Mouse (Mus musculus): Measurements from ENCODE around the gene Eif2b4. TPM values are rescaled to one million over a fixed set of nuclear protein-coding genes. Genes with fewer than 3 reads are reported as not detected.
"Not testable (repeated sequence)": the region's sequence is repeated elsewhere in the genome, so short reads cannot be mapped to it uniquely, and the experiment has no call there.

Eif2b4 gene
- polyA plus RNA-seq, 1 experiment from 2014 or later, result 58.0 TPM

DNA sequence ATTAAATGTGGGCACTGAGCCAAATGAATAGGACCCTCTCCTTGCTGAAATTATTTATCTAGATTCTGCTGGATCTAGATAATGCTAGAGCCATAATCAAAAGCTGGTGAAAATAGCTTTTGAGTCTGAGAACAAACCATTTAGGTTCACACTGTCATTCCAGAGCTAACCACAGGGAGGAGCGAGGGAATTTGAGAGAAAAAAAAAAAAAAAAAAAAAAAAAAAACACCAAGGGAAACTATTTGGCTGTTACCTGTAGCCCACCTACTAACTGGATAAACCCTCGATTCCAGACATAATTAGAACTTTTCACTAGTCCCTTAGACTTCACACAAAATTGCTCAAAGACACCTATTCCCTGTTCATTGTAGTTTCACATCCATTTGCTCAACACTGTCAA, 25.8 kb upstream of the Eif2b4 start:
- H3K4me3 ChIP-seq (replicated peaks), result peak overlapping the region; percentile 94
- no peak for ATAC-seq
- H3K9me3 ChIP-seq, result no peaks in the 10 kb centered on the region
- no peak overlapping the region for H3K27ac ChIP-seq
- H3K4me1 ChIP-seq (replicated peaks), result peaks cover 4% of the 10 kb centered on the region; the same call in 1 of the 2 replicates
- no peak overlapping the region; the same call in 1 of the 2 replicates for H3K9ac ChIP-seq
- 4% methylated on average over 2 of the region's 2 CpGs for WGBS
- peak overlapping the region; percentile 75 for H3K4me2 ChIP-seq (replicated peaks)
- no peaks in the 10 kb centered on the region for H3K27me3 ChIP-seq (replicated peaks)
- no peaks in the 10 kb centered on the region for H3K36me3 ChIP-seq

DNA sequence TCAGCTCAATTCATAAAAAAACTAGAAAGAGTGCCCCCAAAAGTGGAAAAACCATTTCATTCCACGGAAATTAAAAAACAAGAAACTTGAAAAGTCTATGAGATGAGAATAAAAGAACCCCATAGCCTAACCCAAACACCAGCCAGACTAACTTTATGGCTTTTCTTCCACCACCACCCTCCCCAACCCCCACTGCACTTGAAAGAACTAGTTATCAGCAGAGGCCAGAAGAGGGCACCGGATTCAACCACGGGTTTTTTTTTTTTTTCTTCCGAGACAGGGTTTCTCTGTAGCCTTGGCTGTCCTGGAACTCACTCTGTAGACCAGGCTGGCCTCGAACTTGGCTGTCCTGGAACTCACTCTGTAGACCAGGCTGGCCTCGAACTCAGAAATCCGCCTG, 25.1 kb upstream of the Eif2b4 start:
- no peak overlapping the region for H3K27ac ChIP-seq
- H3K27me3 ChIP-seq (replicated peaks), result no peaks in the 10 kb centered on the region
- ATAC-seq, result no peak
- no peak overlapping the region for H3K4me3 ChIP-seq (replicated peaks)
- no peaks in the 10 kb centered on the region for H3K36me3 ChIP-seq
- H3K4me2 ChIP-seq (replicated peaks), result no peak overlapping the region
- WGBS, result 54% methylated on average over 7 of the region's 7 CpGs
- no peak overlapping the region for H3K9ac ChIP-seq
- no peaks in the 10 kb centered on the region for H3K9me3 ChIP-seq
- peaks cover 4% of the 10 kb centered on the region; the same call in 1 of the 2 replicates for H3K4me1 ChIP-seq (replicated peaks)

DNA sequence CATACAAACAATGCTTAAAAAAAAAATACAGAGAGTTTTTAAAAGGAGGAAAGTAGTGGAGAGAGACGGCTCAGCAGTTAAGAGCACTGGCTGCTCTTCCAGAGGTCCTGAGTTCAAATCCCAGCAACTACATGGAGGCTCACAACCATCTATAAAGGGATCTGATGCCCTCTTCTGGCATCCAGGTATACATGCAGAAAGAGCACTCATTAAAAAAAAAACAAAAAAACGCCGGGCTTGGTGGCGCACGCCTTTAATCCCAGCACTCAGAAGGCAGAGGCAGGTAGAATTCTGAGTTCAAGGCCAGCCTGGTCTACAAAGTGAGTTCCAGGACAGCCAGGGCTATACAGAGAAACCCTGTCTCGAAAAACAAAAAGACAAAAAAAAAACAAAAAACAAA, 23.3 kb upstream of the Eif2b4 start:
- H3K9me3 ChIP-seq; H3K27ac ChIP-seq; H3K27me3 ChIP-seq (replicated peaks); H3K4me2 ChIP-seq (replicated peaks); H3K36me3 ChIP-seq; ATAC-seq; H3K4me3 ChIP-seq (replicated peaks); H3K4me1 ChIP-seq (replicated peaks); H3K9ac ChIP-seq: not testable (repeated sequence)
- WGBS, result 90% methylated on average over 6 of the region's 6 CpGs

GRCm38 (mm10) chr5:31204421-31204820, 11.2 kb upstream of the Eif2b4 start:
- Histone ChIP-seq H3K9me3 (0 out of 2 replicates have a peak, but pooled peaks cover 4% of the 10 kb centered on the region), H3K4me3 (replicated peaks) (no peak overlapping the region), H3K4me1 (replicated peaks) (peaks cover 16% of the 10 kb centered on the region), H3K36me3 (peaks cover 44% of the 10 kb centered on the region), H3K27me3 (replicated peaks) (no peaks in the 10 kb centered on the region), H3K9ac (no peak overlapping the region), H3K27ac (no peak overlapping the region), H3K4me2 (replicated peaks) (no peak overlapping the region)
- 93% methylated on average over 6 of the region's 6 CpGs for WGBS
- ATAC-seq, result no peak

GRCm38 (mm10) chr5:31203866-31204265, 10.6 kb upstream of the Eif2b4 start:
- H3K36me3 ChIP-seq, result peaks cover 48% of the 10 kb centered on the region
- no peak for ATAC-seq

DNA sequence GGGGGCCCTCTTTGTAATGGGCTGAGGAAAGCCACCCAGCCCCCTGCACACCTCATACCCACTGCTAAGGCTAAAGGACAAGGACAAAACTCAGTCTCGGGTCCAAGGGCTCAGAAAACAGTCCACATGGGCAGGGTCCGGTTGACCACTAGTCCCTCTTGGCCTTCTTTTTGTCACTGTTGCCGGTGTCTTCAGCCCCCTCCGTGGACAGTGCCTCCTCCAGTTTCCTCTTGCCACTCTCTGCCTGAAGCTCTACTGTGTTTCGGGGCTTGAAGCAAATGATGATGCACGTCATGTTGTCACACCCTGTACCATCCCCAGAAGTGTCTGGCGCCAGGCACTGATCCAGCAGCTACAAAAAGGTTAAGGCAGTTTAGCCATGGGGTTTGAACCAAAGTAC, 9.7 kb upstream of the Eif2b4 start:
- ATAC-seq, result no peak
- H3K27ac ChIP-seq, result peak overlapping the region; percentile 84
- peak overlapping the region; percentile 72 for H3K4me2 ChIP-seq (replicated peaks)
- 86% methylated on average over 7 of the region's 7 CpGs for WGBS
- H3K27me3 ChIP-seq (replicated peaks), result no peaks in the 10 kb centered on the region
- H3K9me3 ChIP-seq, result 0 out of 2 replicates have a peak, but pooled peaks cover 4% of the 10 kb centered on the region
- peaks cover 16% of the 10 kb centered on the region for H3K4me1 ChIP-seq (replicated peaks)
- peaks cover 55% of the 10 kb centered on the region for H3K36me3 ChIP-seq
- H3K9ac ChIP-seq, result no peak overlapping the region
- H3K4me3 ChIP-seq (replicated peaks), result peak overlapping the region; percentile 89

More at GRCm38 (mm10) chr5:31203866-31204265, 10.6 kb upstream of the Eif2b4 start:
- H3K9me3 ChIP-seq, result 0 out of 2 replicates have a peak, but pooled peaks cover 4% of the 10 kb centered on the region
- peaks cover 16% of the 10 kb centered on the region for H3K4me1 ChIP-seq (replicated peaks)
- no peak overlapping the region for H3K4me2 ChIP-seq (replicated peaks)
- H3K27me3 ChIP-seq (replicated peaks), result no peaks in the 10 kb centered on the region
- no peak overlapping the region for H3K27ac ChIP-seq
- WGBS, result 94% methylated on average over 2 of the region's 2 CpGs
- no peak overlapping the region for H3K4me3 ChIP-seq (replicated peaks)
- no peak overlapping the region for H3K9ac ChIP-seq

DNA sequence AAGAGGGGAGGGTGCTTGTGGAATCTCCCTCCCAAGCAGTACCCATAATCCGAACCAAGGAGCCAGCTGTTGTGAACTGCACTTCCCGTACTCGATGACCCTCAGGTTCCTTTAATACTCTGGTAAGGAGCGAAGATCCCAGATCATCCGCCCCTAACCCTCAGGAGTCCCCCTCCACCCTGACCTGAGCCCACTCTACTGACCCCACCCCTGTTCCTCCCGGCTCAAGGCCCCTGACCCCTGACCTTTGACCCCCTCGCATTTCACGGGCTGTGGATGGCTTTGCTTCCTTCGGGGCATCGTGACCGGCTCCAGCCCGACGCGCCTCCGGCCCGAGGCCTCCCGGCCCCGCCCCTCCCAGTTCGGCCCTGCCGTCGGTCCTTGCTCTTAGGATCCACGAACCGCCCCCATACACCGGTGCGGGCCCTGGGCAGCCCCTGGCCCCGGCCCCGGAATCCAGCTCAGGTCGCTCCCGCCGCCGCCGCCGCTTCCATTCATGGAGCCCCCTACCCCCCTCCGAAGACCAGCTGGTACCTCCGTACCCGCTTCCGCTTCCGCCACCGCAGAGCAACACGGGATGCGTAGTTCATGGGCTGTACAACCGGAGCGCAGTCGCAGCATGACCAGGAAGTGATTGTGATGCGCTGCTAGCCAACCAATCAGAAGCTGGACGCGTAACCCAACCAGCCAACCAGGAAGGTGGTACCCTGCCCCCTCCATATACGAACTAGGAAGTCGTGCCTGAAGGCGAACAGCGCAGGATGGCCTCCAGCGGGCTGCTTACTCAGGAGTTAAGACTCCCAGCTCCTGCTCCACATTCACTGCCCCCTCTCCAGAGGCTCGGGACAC, 8.7 kb upstream of the Eif2b4 start, which contains the start of gene Zfp513:
Gene Zfp513 (minus strand): TSS at position 562 of the 849 bp plus-strand sequence.
- Histone ChIP-seq H3K9me3 (0 out of 2 replicates have a peak, but pooled peaks cover 4% of the 10 kb centered on the region), H3K27ac (peak within 1 kb of the TSS; percentile 84), H3K4me3 (replicated peaks) (peak within 1 kb of the TSS; percentile 89), H3K27me3 (replicated peaks) (no peaks in the 10 kb centered on the region), H3K4me1 (replicated peaks) (peaks cover 16% of the 10 kb centered on the region), H3K36me3 (peaks cover 56% of the 10 kb centered on the region), H3K9ac (peak within 1 kb of the TSS; percentile 80), H3K4me2 (replicated peaks) (peak within 1 kb of the TSS; percentile 85)
- peak; percentile 98 for ATAC-seq
- WGBS, result under 1% methylated on average over 53 of the region's 53 CpGs

- 0 out of 2 replicates have a peak, but pooled peaks cover 4% of the 10 kb centered on the region for H3K9me3 ChIP-seq
- H3K27me3 ChIP-seq (replicated peaks), result no peaks in the 10 kb centered on the region
- H3K27ac ChIP-seq, result peak overlapping the region; percentile 80
- H3K4me3 ChIP-seq (replicated peaks), result peak overlapping the region; percentile 89
- no peak for ATAC-seq
- peaks cover 60% of the 10 kb centered on the region for H3K36me3 ChIP-seq
- H3K4me1 ChIP-seq (replicated peaks), result peaks cover 16% of the 10 kb centered on the region
- peak overlapping the region; percentile 85 for H3K4me2 ChIP-seq (replicated peaks)
- peak overlapping the region; percentile 80 for H3K9ac ChIP-seq
- 12% methylated on average over 13 of the region's 13 CpGs for WGBS
Observed at GRCm38 (mm10) chr5:31201042-31201741, 8.0 kb upstream of the Eif2b4 start.

DNA sequence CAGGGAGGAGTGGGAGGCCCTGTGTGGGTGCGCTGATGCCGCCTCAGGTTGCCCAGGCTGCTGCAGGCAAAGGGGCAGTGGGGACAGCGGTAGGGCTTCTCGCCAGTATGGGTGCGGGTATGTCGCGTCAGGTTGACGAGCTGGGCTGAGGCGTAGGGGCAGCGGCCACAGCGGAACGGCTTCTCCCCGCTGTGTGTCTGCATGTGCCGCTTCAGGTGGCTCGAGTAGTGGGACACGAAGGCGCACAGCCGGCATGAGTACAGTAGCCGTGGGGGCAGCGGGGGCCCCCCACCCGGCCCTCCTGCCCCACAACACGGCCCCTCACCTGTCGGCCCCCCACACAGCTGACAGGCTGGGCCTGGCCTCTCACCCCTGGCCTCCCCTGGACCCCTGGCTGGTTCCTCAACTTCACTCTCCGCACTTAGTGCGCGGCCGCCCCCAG, 7.1 kb upstream of the Eif2b4 start:
- no peaks in the 10 kb centered on the region for H3K27me3 ChIP-seq (replicated peaks)
- WGBS, result 92% methylated on average over 27 of the region's 27 CpGs
- no peak overlapping the region for H3K27ac ChIP-seq
- no peak for ATAC-seq
- H3K36me3 ChIP-seq, result peaks cover 65% of the 10 kb centered on the region
- peak overlapping the region; percentile 85; the same call in 1 of the 2 replicates for H3K4me2 ChIP-seq (replicated peaks)
- H3K4me3 ChIP-seq (replicated peaks), result no peak overlapping the region
- 0 out of 2 replicates have a peak, but pooled peaks cover 4% of the 10 kb centered on the region for H3K9me3 ChIP-seq
- peaks cover 16% of the 10 kb centered on the region for H3K4me1 ChIP-seq (replicated peaks)
- H3K9ac ChIP-seq, result peak overlapping the region; percentile 80; the same call in 1 of the 2 replicates

GRCm38 (mm10) chr5:31199893-31200292, 6.7 kb upstream of the Eif2b4 start:
- Histone ChIP-seq H3K9ac (no peak overlapping the region), H3K9me3 (0 out of 2 replicates have a peak, but pooled peaks cover 4% of the 10 kb centered on the region), H3K27ac (no peak overlapping the region), H3K27me3 (replicated peaks) (no peaks in the 10 kb centered on the region), H3K4me2 (replicated peaks) (no peak overlapping the region), H3K4me1 (replicated peaks) (peaks cover 16% of the 10 kb centered on the region), H3K4me3 (replicated peaks) (no peak overlapping the region), H3K36me3 (peaks cover 66% of the 10 kb centered on the region)
- 81% methylated on average over 9 of the region's 9 CpGs for WGBS
- ATAC-seq, result no peak

DNA sequence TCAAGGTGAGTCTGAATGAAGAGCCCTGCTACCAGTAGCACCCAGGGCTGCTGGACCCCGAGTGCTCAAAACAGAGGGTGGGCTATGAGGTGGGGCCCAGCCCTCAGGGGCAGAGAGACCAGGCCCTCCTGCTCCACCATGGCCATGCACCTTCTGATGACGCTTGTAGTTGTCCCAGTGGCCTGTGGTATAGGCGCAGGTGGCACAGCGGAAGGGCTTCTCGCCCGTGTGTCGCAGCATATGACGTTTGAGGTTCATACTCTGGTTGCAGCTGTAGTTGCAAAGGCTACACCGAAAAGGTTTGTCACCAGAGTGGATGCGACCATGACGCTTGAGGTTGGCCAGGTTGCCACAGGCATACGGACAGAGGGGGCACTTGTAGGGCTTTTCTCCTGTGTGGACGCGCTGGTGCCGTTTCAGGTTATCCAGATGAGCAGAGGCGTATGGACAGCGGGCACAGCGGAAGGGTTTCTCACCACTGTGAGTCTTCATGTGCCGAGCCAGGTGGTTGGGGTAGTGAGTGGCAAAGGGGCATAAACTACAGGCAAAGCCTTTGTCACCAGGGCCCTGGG, 6.2 kb upstream of the Eif2b4 start:
- Histone ChIP-seq H3K36me3 (peaks cover 61% of the 10 kb centered on the region), H3K4me2 (replicated peaks) (no peak overlapping the region), H3K9ac (no peak overlapping the region), H3K27ac (no peak overlapping the region), H3K4me1 (replicated peaks) (peaks cover 17% of the 10 kb centered on the region), H3K27me3 (replicated peaks) (no peaks in the 10 kb centered on the region), H3K4me3 (replicated peaks) (no peak overlapping the region), H3K9me3 (0 out of 2 replicates have a peak, but pooled peaks cover 4% of the 10 kb centered on the region)
- 91% methylated on average over 19 of the region's 19 CpGs for WGBS
- no peak for ATAC-seq
